Mouse (Mus musculus): ENCODE data around the gene Ebf1. TPM values are rescaled to one million over a fixed set of nuclear protein-coding genes. Genes with fewer than 3 reads are reported as not detected.

Gene Ebf1
- total RNA-seq, 2 experiments from 2014 or later, result 2.9 to 6.1 TPM

GRCm38 (mm10) chr11:45027076-45027475 lies 410.0 kb downstream of the Ebf1 start:
- intact Hi-C loops (cut with DNase I), result no loop called here
- no peak for DNase-seq (ENCODE audit: low spot score in 2 of 2)

GRCm38 (mm10) chr11:45055744-45056610 lies 438.9 kb downstream of the Ebf1 start:
- intact Hi-C loops (cut with DNase I), result no loop called here
- no peak for DNase-seq (ENCODE audit: low spot score in 2 of 2)

Other genes starting within 250 kb of the Ebf1 start
- gene Il12b, start 217.3 kb upstream of the Ebf1 start, total RNA-seq (2021), result not detected
- gene Ublcp1, start 146.8 kb upstream of the Ebf1 start, total RNA-seq (2021), result 10 to 100 TPM; 47.7 to 51.7 TPM
- gene Rnf145, start 98.4 kb upstream of the Ebf1 start, total RNA-seq (2021), result 100 to 1,000 TPM; 104 to 107 TPM